Mouse (Mus musculus) liver, embryonic 14.5 days (tissue): ENCODE data around the gene Zyx. TPM values are rescaled to one million over a fixed set of nuclear protein-coding genes. Genes with fewer than 3 reads are reported as not detected.

ENCODE experiments used
- ATAC-seq: fragments of 200-750 bp; cut with Nextera tagmentation; 2 replicates; pipeline ENCODE4 v1.8.0; 2017; ENCODE audit warnings: moderate number of reproducible peaks, mild to moderate bottlenecking, moderate library complexity; ENCODE audit not compliant: insufficient read depth
- DNase-seq, 3 experiments: peaks; one replicate each; pipeline ENCODE4 v3.0.0-alpha.2; 2012 to 2013; ENCODE audit warnings: low read depth in 3 of 3, low spot score in 3 of 3
- H3K27ac ChIP-seq: fragments of 300-500 bp; sonication (generic); 2 replicates; pipeline ENCODE4 v1.5.1; 2014; ENCODE audit warnings: moderate library complexity, mild to moderate bottlenecking, control low read depth, inconsistent platforms
- H3K27me3 ChIP-seq: fragments of 300-500 bp; sonication (generic); 2 replicates; pipeline ENCODE4 v1.6.1; 2014; ENCODE audit warnings: mild to moderate bottlenecking, low read length, moderate library complexity; ENCODE audit not compliant: control insufficient read depth, insufficient read depth
- H3K36me3 ChIP-seq: fragments of 300-500 bp; sonication (generic); replicated peaks from 2 replicates; pipeline ENCODE4 v1.6.1; 2014; ENCODE audit warnings: low read depth; ENCODE audit not compliant: control insufficient read depth, insufficient read depth
- H3K4me1 ChIP-seq, 2 experiments: fragments of 200-500 bp in 1 of 2; fragments of 300-500 bp in 1 of 2; sonication (generic) in 1 of 2; replicated peaks; 2 replicates each; pipeline ENCODE4 v1.6.1; 2012 to 2014; ENCODE audit warnings: antibody characterized with exemption in 1 of 2, inconsistent platforms in 1 of 2, low read length in 1 of 2; ENCODE audit not compliant: control insufficient read depth in 2 of 2, insufficient read depth in 2 of 2
- H3K4me2 ChIP-seq: fragments of 300-500 bp; sonication (generic); 2 replicates; pipeline ENCODE4 v1.6.1; 2014; ENCODE audit warnings: low read depth, mild to moderate bottlenecking, control low read depth, moderate library complexity
- H3K4me3 ChIP-seq, 2 experiments: fragments of 200-500 bp in 1 of 2; fragments of 300-500 bp in 1 of 2; sonication (generic) in 1 of 2; 2 replicates each; pipeline ENCODE4 v1.5.1; 2012 to 2014; ENCODE audit warnings: low read depth in 2 of 2, low read length in 2 of 2, mild to moderate bottlenecking in 2 of 2, control low read depth in 1 of 2, inconsistent platforms in 1 of 2, moderate library complexity in 1 of 2; ENCODE audit not compliant: insufficient read depth in 1 of 2
- H3K9ac ChIP-seq: fragments of 300-500 bp; sonication (generic); replicated peaks from 2 replicates; pipeline ENCODE4 v1.6.1; 2014; ENCODE audit warnings: mild to moderate bottlenecking, control low read depth, moderate library complexity
- H3K9me3 ChIP-seq: fragments of 300-500 bp; sonication (generic); 2 replicates; pipeline ENCODE4 v1.6.1; 2016; ENCODE audit warnings: low read length, mixed read lengths; ENCODE audit not compliant: control insufficient read depth
- CTCF ChIP-seq: IDR thresholded peaks from 2 replicates; pipeline ENCODE4 v1.5.1; 2016; ENCODE audit warnings: antibody characterized with exemption, low read depth, control low read depth
- EP300 ChIP-seq: IDR thresholded peaks from 2 replicates; pipeline ENCODE4 v1.6.1; 2016; ENCODE audit warnings: antibody characterized with exemption, low read depth
- WGBS: fragments of 180-500 bp; shearing (Covaris S2); extraction: QIAGEN DNeasy Blood & Tissue Kit; methylation state at CpG from one replicate; pipeline ENCODE4 v1.1.7; 2014; ENCODE audit not compliant: insufficient replicate concordance; 5-methylcytosine and 5-hydroxymethylcytosine counted together
- polyA plus RNA-seq, 2 experiments: library from polyadenylated mRNA; depleted of rRNA in 1 of 2; stranded (reverse) in 1 of 2; unstranded in 1 of 2; fragments of >200 nt; fragmentation: Nextera tagmentation in 1 of 2; extraction: Ambion mirVana in 1 of 2; gene quantifications; 2 replicates each; pipeline versions ENCODE4 v1.2.1 to v1.2.3; 2012 to 2014

The Zyx gene
- polyA plus RNA-seq, 2 experiments: 26.7 to 30.2 TPM

DNA sequence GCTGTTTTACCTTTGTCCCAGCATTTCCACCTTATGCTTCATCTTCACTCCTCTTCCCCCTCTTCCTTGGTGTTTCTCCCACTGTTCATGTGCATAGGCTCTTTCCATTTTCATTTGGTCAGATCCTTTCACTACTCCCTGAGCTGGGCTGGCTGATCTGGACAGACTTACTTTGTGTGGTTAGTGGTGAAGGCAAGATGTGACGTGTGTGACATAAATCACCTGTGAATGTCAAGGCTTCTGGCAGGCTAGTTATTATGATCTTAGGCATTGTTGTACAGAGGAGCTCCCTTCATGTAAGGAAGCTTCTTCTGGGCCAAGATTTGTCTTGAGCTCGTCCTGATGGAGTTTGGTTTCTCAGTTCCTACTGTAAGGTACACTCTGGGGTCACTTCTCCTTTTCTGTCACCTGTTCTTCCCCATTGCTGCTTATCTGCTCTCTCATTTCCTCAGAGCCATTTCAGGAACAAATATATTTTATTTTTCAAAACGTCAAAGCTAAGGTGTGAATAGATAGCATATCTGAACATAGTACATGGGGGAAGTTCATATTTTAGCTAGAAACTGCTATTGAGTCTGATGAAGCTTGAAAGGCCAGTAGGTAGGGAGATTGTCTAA, 47.7 kb downstream of the Zyx start:
- no peak for DNase-seq
- WGBS: 10% methylated on average over 3 of the region's 3 CpGs
- no peaks in the 10 kb centered on the region for H3K4me1 ChIP-seq
- no peaks in the 10 kb centered on the region for H3K9me3 ChIP-seq
- no peaks in the 10 kb centered on the region for H3K27me3 ChIP-seq
- no peak overlapping the region for H3K9ac ChIP-seq
- no peaks in the 10 kb centered on the region for H3K36me3 ChIP-seq
- H3K4me2 ChIP-seq: no peak overlapping the region
- no peak overlapping the region for H3K27ac ChIP-seq
- TF ChIP-seq EP300 (no peak), CTCF (no peak)
- no peak overlapping the region for H3K4me3 ChIP-seq
- ATAC-seq: no peak

DNA sequence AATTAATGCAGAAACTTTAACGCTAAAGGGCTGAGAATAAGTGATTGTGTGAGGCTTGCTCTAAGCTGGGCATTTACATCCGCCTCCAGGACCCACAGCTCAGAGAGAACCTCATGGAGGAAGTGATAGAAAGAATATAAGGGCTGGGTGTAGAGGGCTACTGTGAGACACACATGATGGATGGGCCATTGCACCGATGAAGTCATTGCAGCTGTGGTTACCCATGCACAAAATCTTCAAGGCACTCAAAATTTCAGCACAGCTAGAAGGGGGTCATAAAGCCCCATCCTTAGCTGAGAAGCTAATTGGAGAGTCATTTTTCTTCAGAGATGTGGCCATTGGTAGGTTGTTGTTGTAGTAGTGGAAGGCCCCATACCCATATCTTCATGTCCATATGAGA, 48.9 kb downstream of the Zyx start:
- 41% methylated on average over 3 of the region's 3 CpGs for WGBS
- Histone ChIP-seq H3K4me1 (no peaks in the 10 kb centered on the region), H3K4me3 (no peak overlapping the region), H3K9ac (no peak overlapping the region), H3K27ac (no peak overlapping the region), H3K4me2 (no peak overlapping the region), H3K9me3 (no peaks in the 10 kb centered on the region), H3K27me3 (no peaks in the 10 kb centered on the region), H3K36me3 (no peaks in the 10 kb centered on the region)
- TF ChIP-seq CTCF (no peak), EP300 (no peak)
- DNase-seq: no peak
- ATAC-seq: no peak

DNA sequence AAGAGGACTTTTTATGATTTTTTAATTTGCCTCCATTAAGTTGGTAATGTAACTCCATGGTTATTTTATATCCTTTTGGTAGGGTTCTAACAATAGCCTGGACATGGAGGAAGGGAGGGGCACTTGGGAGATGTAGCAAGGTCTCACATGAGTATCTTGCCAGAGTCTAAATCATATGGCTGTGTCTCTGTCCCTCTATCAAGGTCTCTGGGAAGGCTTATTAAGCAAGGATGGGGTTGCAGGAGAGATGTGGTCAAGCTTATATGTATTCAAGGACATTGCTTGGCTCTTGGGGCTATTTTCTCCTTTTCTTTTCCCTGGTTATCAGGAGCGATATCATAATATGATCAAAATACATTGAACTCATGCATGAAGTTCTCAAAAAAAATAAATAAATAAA, 49.6 kb downstream of the Zyx start:
- TF ChIP-seq CTCF: no peak
- TF ChIP-seq EP300: no peak
- WGBS: 69% methylated on average over 1 of the region's 1 CpGs
- H3K4me3 ChIP-seq: no peak overlapping the region

DNA sequence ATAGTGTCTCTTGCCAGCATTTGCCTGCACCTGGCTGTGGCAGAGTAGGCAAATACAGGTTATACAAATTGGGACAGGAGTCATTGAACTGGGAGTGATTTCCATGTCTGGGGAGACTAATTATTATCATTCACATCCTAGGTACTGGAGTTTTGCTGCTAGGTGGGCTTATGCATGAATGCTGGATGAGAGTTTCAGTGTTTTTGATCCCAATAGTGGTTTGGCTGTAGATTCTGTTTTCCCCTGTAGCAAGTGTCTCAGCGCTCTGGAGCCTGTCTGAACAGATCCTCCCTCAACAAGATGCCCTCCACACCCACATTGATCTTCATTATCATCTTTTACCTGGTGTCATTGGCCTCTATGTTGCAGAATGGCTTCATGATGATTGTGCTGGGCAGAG, 50.5 kb downstream of the Zyx start, which contains the start of gene Tas2r143:
Gene Tas2r143, plus strand, starts transcription at position 301 of the 400 bp plus-strand sequence.
- Histone ChIP-seq H3K4me3 (no peak within 1 kb of the TSS), H3K4me1 (no peaks in the 10 kb centered on the region), H3K9me3 (no peaks in the 10 kb centered on the region), H3K9ac (no peak within 1 kb of the TSS), H3K36me3 (no peaks in the 10 kb centered on the region), H3K27ac (no peak within 1 kb of the TSS), H3K4me2 (no peak within 1 kb of the TSS), H3K27me3 (no peaks in the 10 kb centered on the region)
- 80% methylated on average over 1 of the region's 1 CpGs for WGBS
- DNase-seq: no peak
- no peak for ATAC-seq
- TF ChIP-seq EP300: no peak
- no peak for TF ChIP-seq CTCF

More for the DNA sequence above, 49.6 kb downstream of the Zyx start:
- Histone ChIP-seq H3K4me1 (no peaks in the 10 kb centered on the region), H3K27me3 (no peaks in the 10 kb centered on the region), H3K9ac (no peak overlapping the region), H3K27ac (no peak overlapping the region), H3K9me3 (no peaks in the 10 kb centered on the region), H3K4me2 (no peak overlapping the region), H3K36me3 (no peaks in the 10 kb centered on the region)
- no peak for ATAC-seq
- no peak for DNase-seq

DNA sequence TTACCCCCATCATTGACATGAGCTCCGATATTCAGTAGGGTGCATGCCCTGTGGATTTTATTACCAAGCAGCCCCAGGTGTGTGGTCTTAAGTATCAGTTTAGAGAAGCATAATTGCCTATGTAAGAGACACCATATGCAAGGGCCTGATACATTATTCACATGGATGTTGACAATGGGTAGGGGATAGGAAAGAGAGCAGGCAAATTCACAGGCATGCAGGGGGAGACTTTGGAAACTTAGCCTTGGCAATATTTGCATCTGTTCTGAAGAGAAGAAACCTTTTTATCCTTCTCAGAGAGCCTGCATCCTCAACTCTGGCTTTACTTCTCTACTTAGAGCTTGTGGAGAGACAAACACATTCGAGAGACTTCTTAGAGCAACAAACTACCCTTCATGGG, 55.7 kb downstream of the Zyx start, which contains the start of gene Tas2r135:
Gene Tas2r135, plus strand, starts transcription at position 301 of the 400 bp plus-strand sequence.
- DNase-seq: no peak
- no peaks in the 10 kb centered on the region for H3K27me3 ChIP-seq
- H3K27ac ChIP-seq: no peak within 1 kb of the TSS
- H3K4me1 ChIP-seq: no peaks in the 10 kb centered on the region
- H3K9ac ChIP-seq: no peak within 1 kb of the TSS
- no peak within 1 kb of the TSS for H3K4me3 ChIP-seq
- TF ChIP-seq EP300: no peak
- TF ChIP-seq CTCF: no peak
- no peak for ATAC-seq
- H3K4me2 ChIP-seq: no peak within 1 kb of the TSS
- WGBS: 65% methylated on average over 2 of the region's 2 CpGs
- no peaks in the 10 kb centered on the region for H3K9me3 ChIP-seq
- no peaks in the 10 kb centered on the region for H3K36me3 ChIP-seq

Other genes with a start within 250 kb of the Zyx start
- not detected in 2 replicates for gene Tas2r139, start 208.7 kb upstream of the Zyx start, polyA plus RNA-seq (2012; rRNA removed)
- gene Tas2r139, start 208.7 kb upstream of the Zyx start, polyA plus RNA-seq (2014; fragmentation: Nextera tagmentation; extraction: Ambion mirVana): not detected in 2 replicates
- gene Tas2r144, start 134.3 kb upstream of the Zyx start, polyA plus RNA-seq (2012; rRNA removed): not detected in 2 replicates
- gene Tas2r144, start 134.3 kb upstream of the Zyx start, polyA plus RNA-seq (2014; fragmentation: Nextera tagmentation; extraction: Ambion mirVana): not detected in 2 replicates
- gene Gstk1, start 103.7 kb upstream of the Zyx start, polyA plus RNA-seq (2012; rRNA removed): 4.0 and 4.7 TPM in 2 replicates
- gene Gstk1, start 103.7 kb upstream of the Zyx start, polyA plus RNA-seq (2014; fragmentation: Nextera tagmentation; extraction: Ambion mirVana): 5.6 and 6.3 TPM in 2 replicates
- 0.02 and 0.03 TPM in 2 replicates for gene Tmem139, start 87.7 kb upstream of the Zyx start, polyA plus RNA-seq (2012; rRNA removed)
- gene Tmem139, start 87.7 kb upstream of the Zyx start, polyA plus RNA-seq (2014; fragmentation: Nextera tagmentation; extraction: Ambion mirVana): not detected in 2 replicates
- 26.1 and 27.0 TPM in 2 replicates for gene Casp2, start 84.6 kb upstream of the Zyx start, polyA plus RNA-seq (2012; rRNA removed)
- gene Casp2, start 84.6 kb upstream of the Zyx start, polyA plus RNA-seq (2014; fragmentation: Nextera tagmentation; extraction: Ambion mirVana): 21.9 and 25.0 TPM in 2 replicates
- 0.17 and 0.30 TPM in 2 replicates for gene Clcn1, start 62.9 kb upstream of the Zyx start, polyA plus RNA-seq (2012; rRNA removed)
- 0.05 TPM in 1 of 2 replicates, not detected in the other for gene Clcn1, start 62.9 kb upstream of the Zyx start, polyA plus RNA-seq (2014; fragmentation: Nextera tagmentation; extraction: Ambion mirVana)
- gene Fam131b, start 25.0 kb upstream of the Zyx start, polyA plus RNA-seq (2012; rRNA removed): 0.08 TPM in 2 replicates
- 0.06 TPM in 1 of 2 replicates, not detected in the other for gene Fam131b, start 25.0 kb upstream of the Zyx start, polyA plus RNA-seq (2014; fragmentation: Nextera tagmentation; extraction: Ambion mirVana)
- gene Epha1, start 23.6 kb downstream of the Zyx start, polyA plus RNA-seq (2012; rRNA removed): 3.5 and 4.0 TPM in 2 replicates
- gene Epha1, start 23.6 kb downstream of the Zyx start, polyA plus RNA-seq (2014; fragmentation: Nextera tagmentation; extraction: Ambion mirVana): 1.4 and 1.7 TPM in 2 replicates
- gene Tas2r143, start 50.6 kb downstream of the Zyx start, polyA plus RNA-seq (2012; rRNA removed): not detected in 2 replicates
- gene Tas2r143, start 50.6 kb downstream of the Zyx start, polyA plus RNA-seq (2014; fragmentation: Nextera tagmentation; extraction: Ambion mirVana): not detected in 2 replicates
- gene Tas2r135, start 55.8 kb downstream of the Zyx start, polyA plus RNA-seq (2012; rRNA removed): not detected in 2 replicates
- gene Tas2r135, start 55.8 kb downstream of the Zyx start, polyA plus RNA-seq (2014; fragmentation: Nextera tagmentation; extraction: Ambion mirVana): not detected in 2 replicates
- not detected in 2 replicates for gene Tas2r126, start 84.9 kb downstream of the Zyx start, polyA plus RNA-seq (2012; rRNA removed)
- not detected in 2 replicates for gene Tas2r126, start 84.9 kb downstream of the Zyx start, polyA plus RNA-seq (2014; fragmentation: Nextera tagmentation; extraction: Ambion mirVana)
- not detected in 2 replicates for gene Olfr458, start 115.6 kb downstream of the Zyx start, polyA plus RNA-seq (2012; rRNA removed)
- not detected in 2 replicates for gene Olfr458, start 115.6 kb downstream of the Zyx start, polyA plus RNA-seq (2014; fragmentation: Nextera tagmentation; extraction: Ambion mirVana)
- gene Olfr457, start 126.7 kb downstream of the Zyx start, polyA plus RNA-seq (2012; rRNA removed): not detected in 2 replicates
- not detected in 2 replicates for gene Olfr457, start 126.7 kb downstream of the Zyx start, polyA plus RNA-seq (2014; fragmentation: Nextera tagmentation; extraction: Ambion mirVana)
- not detected in 2 replicates for gene Olfr456, start 137.6 kb downstream of the Zyx start, polyA plus RNA-seq (2012; rRNA removed)
- gene Olfr456, start 137.6 kb downstream of the Zyx start, polyA plus RNA-seq (2014; fragmentation: Nextera tagmentation; extraction: Ambion mirVana): not detected in 2 replicates
- gene Olfr455, start 198.0 kb downstream of the Zyx start, polyA plus RNA-seq (2012; rRNA removed): not detected in 2 replicates
- not detected in 2 replicates for gene Olfr455, start 198.0 kb downstream of the Zyx start, polyA plus RNA-seq (2014; fragmentation: Nextera tagmentation; extraction: Ambion mirVana)
- gene Tcaf3, start 248.1 kb downstream of the Zyx start, polyA plus RNA-seq (2012; rRNA removed): not detected in 2 replicates
- gene Tcaf3, start 248.1 kb downstream of the Zyx start, polyA plus RNA-seq (2014; fragmentation: Nextera tagmentation; extraction: Ambion mirVana): not detected in 2 replicates